Mouse (Mus musculus) heart, postnatal 0 days (tissue): ENCODE measurements around the gene Gm10643. TPM values are rescaled to one million over a fixed set of nuclear protein-coding genes. Genes with fewer than 3 reads are reported as not detected.

Experiments used
- ATAC-seq: fragments of 200-750 bp; cut with Nextera tagmentation; 2 replicates; pipeline ENCODE4 v1.8.0; 2017; ENCODE audit warnings: low read depth, moderate number of reproducible peaks, moderate library complexity; ENCODE audit not compliant: insufficient read depth
- DNase-seq: peaks from one replicate; pipeline ENCODE4 v3.0.0-alpha.2; 2016; ENCODE audit warnings: low spot score
- H3K27ac ChIP-seq: fragments of 300-500 bp; sonication (generic); 2 replicates; pipeline ENCODE4 v1.5.1; 2014; ENCODE audit warnings: low read depth, mild to moderate bottlenecking
- H3K27me3 ChIP-seq: fragments of 300-500 bp; sonication (generic); 2 replicates; pipeline ENCODE4 v1.6.1; 2014; ENCODE audit warnings: low read length, mixed read lengths; ENCODE audit not compliant: control insufficient read depth, insufficient read depth
- H3K36me3 ChIP-seq: fragments of 300-500 bp; sonication (generic); replicated peaks from 2 replicates; pipeline ENCODE4 v1.6.1; 2014; ENCODE audit warnings: low read length, mixed read lengths; ENCODE audit not compliant: control insufficient read depth, insufficient read depth
- H3K4me1 ChIP-seq: fragments of 300-500 bp; sonication (generic); 2 replicates; pipeline ENCODE4 v1.6.1; 2014; ENCODE audit warnings: antibody characterized with exemption; ENCODE audit not compliant: control insufficient read depth, insufficient read depth
- H3K4me2 ChIP-seq: fragments of 300-500 bp; sonication (generic); 2 replicates; pipeline ENCODE4 v1.6.1; 2014; ENCODE audit warnings: low read depth, mild to moderate bottlenecking, low read length, moderate library complexity
- H3K4me3 ChIP-seq: fragments of 300-500 bp; sonication (generic); 2 replicates; pipeline ENCODE4 v1.5.1; 2014; ENCODE audit warnings: low read depth, low read length
- H3K9ac ChIP-seq: fragments of 300-500 bp; sonication (generic); replicated peaks from 2 replicates; pipeline ENCODE4 v1.6.1; 2014; ENCODE audit warnings: low read depth, low read length, mixed read lengths
- H3K9me3 ChIP-seq: fragments of 300-500 bp; sonication (generic); replicated peaks from 2 replicates; pipeline ENCODE4 v1.6.1; 2016; ENCODE audit warnings: low read length; ENCODE audit not compliant: control insufficient read depth
- CTCF ChIP-seq: IDR thresholded peaks from 2 replicates; pipeline ENCODE4 v1.5.1; 2016; ENCODE audit warnings: antibody characterized with exemption, control low read depth, low read depth
- EP300 ChIP-seq: IDR thresholded peaks from 2 replicates; pipeline ENCODE4 v1.6.1; 2016; ENCODE audit warnings: antibody characterized with exemption, low read depth
- WGBS: fragments of 180-500 bp; shearing (Covaris S2); extraction: QIAGEN DNeasy Blood & Tissue Kit; methylation state at CpG from one replicate; pipeline ENCODE4 v1.1.7; 2014; 5-methylcytosine and 5-hydroxymethylcytosine counted together
- polyA plus RNA-seq: library from polyadenylated mRNA; unstranded; fragments of >200 nt; fragmentation: Nextera tagmentation; extraction: Ambion mirVana; gene quantifications from 2 replicates; pipeline ENCODE4 v1.2.1, GENCODE M21; 2015
- total RNA-seq: library from RNA; depleted of rRNA; stranded (reverse); fragments of >200 nt; gene quantifications from 2 replicates; pipeline ENCODE4 v1.2.3, GENCODE M21; 2014; ENCODE audit warnings: low replicate concordance

Gm10643 gene
- total and polyA plus RNA-seq, 2 experiments from 2014 or later = 1.7 to 3.8 TPM

DNA sequence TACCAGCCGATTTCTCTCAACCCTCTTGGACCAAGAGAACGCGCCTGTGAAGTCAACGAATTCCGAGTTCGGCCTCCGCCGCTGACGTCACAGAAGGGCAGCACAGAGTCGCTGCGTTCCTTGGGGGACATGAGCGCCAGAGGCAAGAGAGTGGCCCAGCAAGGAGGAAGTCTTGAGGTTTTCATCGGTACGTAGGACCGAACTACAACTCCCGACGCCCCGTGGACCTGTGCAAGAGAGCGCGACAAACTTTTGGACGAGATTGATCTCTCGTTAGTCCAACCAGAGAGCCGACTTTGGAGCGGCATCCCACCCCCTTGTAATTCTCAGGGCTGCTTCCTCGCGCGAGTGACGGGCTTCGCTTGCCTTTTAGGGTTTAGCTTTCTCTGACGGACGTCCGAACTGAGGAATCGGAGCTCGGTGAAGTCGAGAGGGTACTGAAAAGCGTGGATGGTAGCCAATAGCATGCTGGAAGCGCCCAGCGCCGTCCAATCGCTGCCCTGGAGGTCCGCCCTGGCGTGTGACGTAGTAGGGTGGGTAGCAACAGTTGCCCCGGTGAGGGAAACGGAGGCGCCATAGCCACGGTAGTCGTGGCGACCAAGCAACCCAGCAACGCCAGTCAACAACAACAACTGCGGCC, 1.5 kb upstream of the Gm10643 start, which contains the start of gene Rfx1:
TSS of gene Rfx1 (plus strand) at position 544 of the 640 bp plus-strand sequence.
- peak; percentile 99 for DNase-seq
- Histone ChIP-seq H3K4me3 (peak within 1 kb of the TSS; percentile 97), H3K27me3 (no peaks in the 10 kb centered on the region), H3K9ac (peak within 1 kb of the TSS; percentile 77), H3K4me1 (peaks cover 38% of the 10 kb centered on the region), H3K36me3 (no peaks in the 10 kb centered on the region), H3K27ac (peak within 1 kb of the TSS; percentile 98), H3K4me2 (peak within 1 kb of the TSS; percentile 81), H3K9me3 (no peaks in the 10 kb centered on the region)
- no peak for TF ChIP-seq CTCF
- peak; percentile 83 for TF ChIP-seq EP300
- peak; percentile 96 for ATAC-seq
- WGBS = under 1% methylated on average over 51 of the region's 51 CpGs

DNA sequence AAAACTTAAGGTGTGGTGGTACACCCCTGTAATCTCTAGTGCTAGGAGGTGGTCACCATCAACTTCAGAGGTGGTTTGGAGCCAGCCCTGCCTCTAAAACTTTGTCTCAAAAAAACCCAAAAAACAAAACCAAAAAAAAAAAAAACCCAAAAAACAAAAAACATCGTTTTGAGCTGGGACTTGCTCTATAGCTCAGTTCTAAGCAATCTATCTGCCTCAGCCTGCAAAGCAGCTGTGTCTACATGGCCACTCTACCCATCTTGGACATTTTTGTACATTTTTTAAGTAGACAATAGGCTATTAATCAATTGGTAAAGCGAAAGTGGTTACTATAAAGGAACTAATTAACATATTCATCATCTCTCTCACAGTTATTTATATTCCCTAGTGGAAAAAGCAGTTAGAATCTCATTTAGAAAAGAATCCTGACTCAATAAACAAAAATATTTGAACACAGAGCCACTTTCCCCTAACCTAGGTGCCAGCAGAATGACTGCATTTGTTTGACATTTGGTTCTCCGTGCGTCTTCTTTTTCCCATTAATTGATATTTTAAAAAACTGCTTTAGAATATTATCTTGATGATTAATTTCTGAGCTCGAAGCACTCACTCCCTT, 628 bp upstream of the Gm10643 start:
- Histone ChIP-seq H3K36me3 (no peaks in the 10 kb centered on the region), H3K4me3 (peak overlapping the region; percentile 63), H3K27ac (peak overlapping the region; percentile 82), H3K9ac (peak overlapping the region; percentile 73), H3K4me1 (peaks cover 30% of the 10 kb centered on the region), H3K9me3 (no peaks in the 10 kb centered on the region), H3K4me2 (peak overlapping the region; percentile 81), H3K27me3 (no peaks in the 10 kb centered on the region)
- WGBS = 32% methylated on average over 5 of the region's 5 CpGs
- no peak for TF ChIP-seq CTCF
- TF ChIP-seq EP300 = no peak
- no peak for DNase-seq
- no peak for ATAC-seq

DNA sequence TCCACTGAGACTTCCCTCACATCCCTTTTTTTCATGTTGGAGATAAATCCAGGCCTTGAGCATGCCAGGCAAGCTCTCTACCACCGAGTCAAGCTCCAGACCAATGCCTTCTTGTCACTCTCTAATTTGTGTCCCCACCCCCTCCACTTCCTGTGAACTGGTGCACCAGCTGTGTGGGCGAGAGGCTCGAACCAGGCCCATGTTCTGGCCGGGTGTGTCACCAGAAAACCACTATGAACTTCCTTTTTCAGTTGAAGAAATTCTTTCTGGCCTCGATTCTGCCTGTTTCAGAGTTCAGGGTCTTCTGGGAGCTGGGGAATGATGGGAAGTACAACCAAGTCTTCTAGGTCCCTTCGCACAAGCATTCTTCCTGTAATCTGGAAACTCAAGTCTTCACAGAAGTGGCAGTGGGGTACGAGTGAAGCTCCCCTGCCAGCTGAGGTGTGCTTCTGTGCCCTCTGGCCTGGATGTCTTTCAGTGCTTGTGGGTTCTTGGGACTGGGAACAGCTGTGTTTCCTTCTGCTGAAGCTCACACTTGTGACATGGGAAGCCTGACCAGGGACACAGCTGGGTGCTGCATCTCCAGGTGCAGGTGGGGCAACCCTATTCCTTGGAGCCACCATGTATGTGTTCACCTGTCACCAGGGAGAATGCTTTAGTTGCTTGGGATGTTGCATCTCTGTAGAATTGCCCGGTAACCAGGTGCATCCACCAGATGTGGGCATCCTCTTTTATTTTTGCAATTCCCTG, 901 bp downstream of the Gm10643 start:
- Histone ChIP-seq H3K36me3 (no peaks in the 10 kb centered on the region), H3K4me2 (no peak overlapping the region), H3K27ac (peak overlapping the region; percentile 72; the same call in 1 of the 2 replicates), H3K4me3 (no peak overlapping the region), H3K9ac (no peak overlapping the region), H3K27me3 (no peaks in the 10 kb centered on the region), H3K9me3 (no peaks in the 10 kb centered on the region), H3K4me1 (peaks cover 16% of the 10 kb centered on the region)
- 51% methylated on average over 8 of the region's 8 CpGs for WGBS
- ATAC-seq (no peak), DNase-seq (no peak)
- TF ChIP-seq CTCF (no peak), EP300 (no peak)

DNA sequence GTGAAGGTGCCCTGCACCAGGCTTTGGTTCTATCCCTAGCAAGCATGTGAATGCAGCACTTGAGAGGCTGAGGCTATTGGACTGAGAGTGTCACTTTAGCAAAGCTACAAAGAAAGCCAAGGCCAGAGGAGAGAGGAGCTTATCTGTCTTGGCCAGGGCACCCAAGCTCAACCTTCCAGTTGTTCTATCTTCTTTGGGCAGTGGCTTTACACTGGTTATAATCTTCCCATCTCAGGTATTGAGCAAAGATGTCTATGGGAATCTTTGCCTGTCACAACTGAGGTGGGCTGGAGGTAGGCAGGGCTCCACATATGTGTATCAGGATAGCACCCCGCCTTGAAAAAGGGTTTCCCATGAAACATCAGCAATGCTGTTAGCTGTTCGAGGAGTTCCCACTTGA, 4.7 kb downstream of the Gm10643 start:
- WGBS = 69% methylated on average over 2 of the region's 2 CpGs
- DNase-seq = no peak
- Histone ChIP-seq H3K36me3 (no peaks in the 10 kb centered on the region), H3K9me3 (no peaks in the 10 kb centered on the region), H3K4me3 (no peak overlapping the region), H3K27ac (no peak overlapping the region), H3K4me1 (no peaks in the 10 kb centered on the region), H3K4me2 (no peak overlapping the region), H3K27me3 (no peaks in the 10 kb centered on the region), H3K9ac (no peak overlapping the region)
- TF ChIP-seq CTCF (no peak), EP300 (no peak)
- ATAC-seq = no peak

DNA sequence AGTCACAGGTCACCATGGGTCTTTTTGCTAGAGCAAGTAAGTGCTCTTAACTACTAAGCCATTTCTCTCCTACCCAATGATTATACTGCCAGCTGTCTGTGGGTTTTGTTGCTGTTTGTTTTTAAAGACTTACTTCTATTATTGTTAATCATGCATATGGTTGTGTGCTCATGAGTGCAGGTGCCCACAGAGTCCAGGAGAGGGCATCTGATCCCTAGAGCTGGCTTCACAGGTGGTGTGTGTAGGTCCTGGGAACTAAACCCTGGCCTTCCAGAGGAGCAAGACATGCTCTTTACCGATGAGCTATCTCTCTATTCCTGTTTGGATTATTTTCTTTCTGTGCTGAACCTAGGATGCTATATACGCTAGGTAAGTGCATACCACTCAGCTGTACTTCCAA, 5.7 kb downstream of the Gm10643 start:
- DNase-seq = no peak
- Histone ChIP-seq H3K4me2 (no peak overlapping the region), H3K9ac (no peak overlapping the region), H3K9me3 (no peaks in the 10 kb centered on the region), H3K36me3 (no peaks in the 10 kb centered on the region), H3K27me3 (no peaks in the 10 kb centered on the region), H3K27ac (no peak overlapping the region), H3K4me3 (no peak overlapping the region), H3K4me1 (no peaks in the 10 kb centered on the region)
- no peak for TF ChIP-seq CTCF
- TF ChIP-seq EP300 = no peak
- 92% methylated on average over 2 of the region's 2 CpGs for WGBS
- no peak for ATAC-seq
